Mouse (Mus musculus) fat pad, adult 2 months (tissue): ENCODE data around the gene Asz1.

ENCODE experiments used
- DNase-seq: peaks from one replicate; pipeline ENCODE4 v3.0.0-alpha.2; 2011; ENCODE audit warnings: low read depth, low spot score; ENCODE audit errors: extremely low read depth

Asz1 gene

DNA sequence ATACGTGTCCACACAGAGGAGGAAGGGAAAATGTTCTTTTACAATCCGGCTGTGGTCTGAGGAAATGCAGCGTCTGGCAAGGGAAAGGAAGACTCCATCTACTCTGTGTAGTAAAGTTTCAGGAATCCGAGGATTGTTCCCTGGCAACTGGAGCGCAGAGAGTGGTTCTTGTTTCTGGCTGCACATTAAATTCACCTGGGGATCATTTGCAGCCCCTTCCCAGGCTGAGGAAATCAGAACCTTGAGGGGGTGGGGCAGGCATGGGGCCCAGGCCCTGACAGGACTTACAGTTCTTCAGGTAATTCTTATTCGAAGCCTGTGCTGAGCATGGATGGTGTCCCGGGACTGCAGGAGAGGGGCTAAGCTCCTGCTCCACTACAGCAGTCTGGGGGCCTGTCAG lies 95.5 kb downstream of the Asz1 start:
- DNase-seq, result no peak

DNA sequence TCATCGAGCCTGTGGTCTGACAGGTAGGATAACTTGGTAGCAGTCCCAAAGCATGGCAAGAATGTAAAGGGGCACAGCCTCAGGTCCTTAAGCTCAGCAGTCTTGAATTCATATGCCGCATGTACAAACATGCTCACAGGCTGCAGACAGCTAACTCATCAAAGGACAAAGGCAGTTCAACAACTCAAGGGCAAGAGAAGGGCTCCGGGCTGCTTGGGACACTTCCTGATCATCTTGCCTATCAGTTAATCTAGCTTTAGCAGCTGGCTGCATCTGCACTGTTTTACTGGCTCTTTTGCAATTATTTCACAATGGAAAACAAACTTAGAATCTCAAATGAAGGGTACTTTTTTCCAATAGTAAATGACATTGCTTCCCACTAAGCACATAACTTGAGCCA lies 101.5 kb downstream of the Asz1 start:
- DNase-seq, result peak; percentile 79

DNA sequence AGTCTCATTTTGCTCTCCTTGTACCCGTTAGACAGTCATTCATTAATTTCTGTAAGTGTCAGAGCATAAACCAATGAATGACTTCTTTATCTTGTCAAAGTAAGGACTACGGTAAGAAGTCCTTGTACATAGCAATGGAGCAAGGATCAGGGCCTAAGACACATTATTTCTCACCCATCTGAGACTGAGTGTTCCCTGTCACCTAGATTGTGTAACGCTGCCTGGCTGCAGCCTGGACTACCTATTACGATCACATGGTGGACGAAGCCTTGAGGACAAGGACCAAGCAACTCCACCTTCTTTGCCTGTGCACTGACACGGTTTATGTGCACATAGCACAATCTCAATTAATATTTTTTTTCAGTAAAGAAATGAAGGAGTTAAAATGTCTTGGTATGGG lies 106.8 kb downstream of the Asz1 start:
- peak; percentile 28 for DNase-seq
